Mouse (Mus musculus) forebrain, embryonic 15.5 days (tissue): Measurements from ENCODE around the gene Lrfn3. TPM values are rescaled to one million over a fixed set of nuclear protein-coding genes. Genes with fewer than 3 reads are reported as not detected.

Experiments
- ATAC-seq: fragments of 200-750 bp; cut with Nextera tagmentation; replicated peaks from 2 replicates; pipeline ENCODE4 v1.8.0; 2017; ENCODE audit warnings: mild to moderate bottlenecking, moderate TSS enrichment, moderate library complexity
- H3K27ac ChIP-seq: fragments of 300-500 bp; sonication (generic); replicated peaks from 2 replicates; pipeline ENCODE4 v1.5.1; 2015; ENCODE audit warnings: mild to moderate bottlenecking, inconsistent platforms
- H3K27me3 ChIP-seq: fragments of 300-500 bp; sonication (generic); 2 replicates; pipeline ENCODE4 v1.6.1; 2015; ENCODE audit warnings: inconsistent platforms
- H3K36me3 ChIP-seq: fragments of 300-500 bp; sonication (generic); 2 replicates; pipeline ENCODE4 v1.6.1; 2015; ENCODE audit warnings: mild to moderate bottlenecking, inconsistent platforms
- H3K4me1 ChIP-seq: fragments of 300-500 bp; sonication (generic); 2 replicates; pipeline ENCODE4 v1.6.1; 2015; ENCODE audit warnings: inconsistent platforms
- H3K4me2 ChIP-seq: fragments of 300-500 bp; sonication (generic); replicated peaks from 2 replicates; pipeline ENCODE4 v1.6.1; 2015; ENCODE audit warnings: mild to moderate bottlenecking, inconsistent platforms
- H3K4me3 ChIP-seq: fragments of 300-500 bp; sonication (generic); 2 replicates; pipeline ENCODE4 v1.5.1; 2015; ENCODE audit warnings: mild to moderate bottlenecking, inconsistent platforms
- H3K9ac ChIP-seq: fragments of 300-500 bp; sonication (generic); replicated peaks from 2 replicates; pipeline ENCODE4 v1.6.1; 2015; ENCODE audit warnings: mild to moderate bottlenecking, inconsistent platforms
- H3K9me3 ChIP-seq: fragments of 300-500 bp; sonication (generic); 2 replicates; pipeline ENCODE4 v1.6.1; 2016; ENCODE audit warnings: inconsistent platforms
- WGBS: fragments of 180-500 bp; shearing (Covaris S2); methylation state at CpG from one replicate; pipeline ENCODE4 v1.1.7; 2015; ENCODE audit warnings: mixed read lengths; 5-methylcytosine and 5-hydroxymethylcytosine counted together
- polyA plus RNA-seq: library from polyadenylated mRNA; unstranded; fragments of >200 nt; fragmentation: Nextera tagmentation; extraction: Ambion mirVana; gene quantifications from 2 replicates; pipeline ENCODE4 v1.2.1, GENCODE M21; 2015

Lrfn3 gene
- polyA plus RNA-seq, 1 experiment from 2014 or later, result 12.3 TPM

DNA sequence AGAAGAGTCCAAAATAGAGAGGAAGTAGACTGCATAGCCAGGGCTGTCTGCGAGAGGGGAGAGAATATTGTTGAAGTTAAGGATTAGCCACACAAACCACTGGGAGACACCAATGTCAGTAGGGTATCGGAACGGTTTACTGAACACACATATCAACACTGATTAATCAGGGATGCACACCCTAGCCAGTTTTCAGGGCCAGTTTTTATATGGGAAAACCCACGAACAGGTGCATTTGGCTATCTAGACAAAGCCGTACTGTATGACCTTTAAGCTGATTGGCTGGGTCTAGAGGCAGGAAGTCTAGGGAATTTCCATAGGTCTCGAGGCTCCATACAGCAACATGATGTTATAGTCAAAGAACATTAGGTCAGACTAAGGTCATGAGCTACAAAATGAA is 39.7 kb downstream of the Lrfn3 start:
- 31% methylated on average over 6 of the region's 6 CpGs for WGBS
- no peaks in the 10 kb centered on the region for H3K27me3 ChIP-seq
- ATAC-seq, result peak; percentile 0; the same call in 1 of the 2 replicates
- no peak overlapping the region for H3K27ac ChIP-seq
- H3K4me2 ChIP-seq, result peak overlapping the region; percentile 75
- peak overlapping the region; percentile 100 for H3K4me3 ChIP-seq
- H3K4me1 ChIP-seq, result peaks cover 19% of the 10 kb centered on the region
- H3K36me3 ChIP-seq, result no peaks in the 10 kb centered on the region
- H3K9me3 ChIP-seq, result no peaks in the 10 kb centered on the region
- H3K9ac ChIP-seq, result peak overlapping the region; percentile 43; the same call in 1 of the 2 replicates

- Histone ChIP-seq H3K4me2 (peak overlapping the region; percentile 75), H3K27ac (peak overlapping the region; percentile 90), H3K4me1 (peaks cover 19% of the 10 kb centered on the region), H3K36me3 (no peaks in the 10 kb centered on the region), H3K9me3 (no peaks in the 10 kb centered on the region), H3K27me3 (no peaks in the 10 kb centered on the region), H3K9ac (peak overlapping the region; percentile 97), H3K4me3 (peak overlapping the region; percentile 100)
- ATAC-seq, result peak; percentile 99
- WGBS, result 1% methylated on average over 20 of the region's 20 CpGs
Observed at GRCm38 (mm10) chr7:30322285-30322667, 40.3 kb downstream of the Lrfn3 start.

- peak within 1 kb of the TSS; percentile 97 for H3K9ac ChIP-seq
- peak within 1 kb of the TSS; percentile 90 for H3K27ac ChIP-seq
- under 1% methylated on average over 63 of the region's 63 CpGs for WGBS
- peaks cover 19% of the 10 kb centered on the region for H3K4me1 ChIP-seq
- H3K4me2 ChIP-seq, result peak within 1 kb of the TSS; percentile 75
- no peaks in the 10 kb centered on the region for H3K36me3 ChIP-seq
- H3K4me3 ChIP-seq, result peak within 1 kb of the TSS; percentile 100
- H3K9me3 ChIP-seq, result no peaks in the 10 kb centered on the region
- ATAC-seq, result peak; percentile 68
- H3K27me3 ChIP-seq, result no peaks in the 10 kb centered on the region
Observed at GRCm38 (mm10) chr7:30321539-30322284, 40.9 kb downstream of the Lrfn3 start, which contains the start of gene E130208F15Rik. Gene E130208F15Rik, plus strand, starts transcription at chr7:30321740.

DNA sequence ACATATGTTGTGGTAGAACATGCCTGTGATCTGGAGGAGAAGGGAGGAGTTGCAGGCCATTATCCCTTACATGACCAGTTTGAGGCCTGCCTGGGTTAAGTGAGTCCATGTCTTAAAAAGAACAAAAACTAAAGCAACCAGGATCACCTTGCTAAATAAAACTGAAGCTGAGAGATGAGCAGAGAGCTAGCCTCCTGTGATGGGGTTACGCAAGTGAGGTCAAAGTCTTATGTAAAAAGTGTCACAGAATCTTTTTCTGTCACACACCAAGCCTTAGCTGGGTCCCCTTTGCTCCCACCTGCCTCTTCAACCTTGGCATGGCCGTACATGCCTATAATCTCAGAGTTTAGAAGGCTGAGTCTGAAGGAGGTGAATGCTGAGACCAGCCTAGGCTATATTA is 41.6 kb downstream of the Lrfn3 start:
- Histone ChIP-seq H3K4me3 (peak overlapping the region; percentile 100), H3K4me2 (peak overlapping the region; percentile 75), H3K9ac (no peak overlapping the region; the same call in 1 of the 2 replicates), H3K4me1 (peaks cover 19% of the 10 kb centered on the region), H3K27me3 (no peaks in the 10 kb centered on the region), H3K27ac (no peak overlapping the region), H3K9me3 (no peaks in the 10 kb centered on the region), H3K36me3 (no peaks in the 10 kb centered on the region)
- no peak for ATAC-seq
- WGBS, result 78% methylated on average over 2 of the region's 2 CpGs

GRCm38 (mm10) chr7:30318142-30318541 is 44.4 kb downstream of the Lrfn3 start:
- no peak overlapping the region for H3K9ac ChIP-seq
- no peak for ATAC-seq
- no peak overlapping the region for H3K4me2 ChIP-seq
- peaks cover 19% of the 10 kb centered on the region for H3K4me1 ChIP-seq
- 84% methylated on average over 3 of the region's 3 CpGs for WGBS
- no peak overlapping the region for H3K4me3 ChIP-seq
- no peaks in the 10 kb centered on the region for H3K9me3 ChIP-seq
- H3K27me3 ChIP-seq, result no peaks in the 10 kb centered on the region
- H3K36me3 ChIP-seq, result no peaks in the 10 kb centered on the region
- H3K27ac ChIP-seq, result no peak overlapping the region

DNA sequence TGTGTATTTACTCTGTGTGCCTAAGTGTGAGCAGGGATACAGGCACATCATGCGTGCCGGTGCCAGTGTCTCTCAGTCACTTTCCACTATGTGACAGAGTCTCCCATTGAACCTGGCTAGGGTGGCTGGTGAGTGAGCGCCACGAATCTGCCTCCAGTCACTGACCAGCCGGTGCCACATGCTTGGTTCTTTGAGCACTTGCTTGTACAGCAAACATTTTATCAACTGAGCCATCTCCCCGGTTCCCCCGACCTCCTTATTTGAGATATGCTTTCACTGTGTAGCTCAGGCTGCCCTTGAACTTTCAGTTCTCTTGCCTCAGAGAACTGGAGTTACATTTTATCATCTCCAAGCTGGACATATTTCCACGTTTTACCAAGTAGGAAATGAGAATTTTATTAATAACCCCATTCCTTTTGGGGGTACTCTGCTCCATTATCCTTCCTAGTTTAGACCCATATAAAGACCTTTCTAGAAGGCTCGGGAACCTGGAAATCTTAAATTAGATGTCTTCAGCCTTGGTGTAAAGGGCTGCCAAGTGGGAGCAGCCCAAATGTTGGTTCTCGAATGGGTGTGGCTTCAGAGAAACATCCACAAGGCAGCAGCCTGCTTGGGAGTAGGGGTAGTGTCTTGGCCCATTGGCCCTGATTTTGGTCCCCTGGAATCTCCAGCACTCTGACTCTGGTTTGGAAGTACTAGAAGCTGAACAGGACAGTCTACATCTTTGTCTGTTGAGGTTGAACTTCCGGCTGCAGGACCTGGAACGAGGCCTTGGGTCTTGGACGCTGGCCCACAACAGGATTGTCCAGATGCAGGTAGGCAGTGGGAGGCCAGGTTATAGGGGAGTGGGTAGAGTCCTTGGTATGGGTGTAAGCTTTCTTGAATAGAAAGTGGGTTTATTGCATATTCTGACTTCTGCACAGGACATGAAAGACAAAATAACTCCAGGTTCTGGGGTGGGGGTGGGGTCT is 46.7 kb downstream of the Lrfn3 start:
- H3K36me3 ChIP-seq, result 0 out of 2 replicates have a peak, but pooled peaks cover 3% of the 10 kb centered on the region
- H3K4me3 ChIP-seq, result no peak overlapping the region
- WGBS, result 80% methylated on average over 13 of the region's 13 CpGs
- H3K9me3 ChIP-seq, result no peaks in the 10 kb centered on the region
- H3K4me2 ChIP-seq, result no peak overlapping the region
- H3K27me3 ChIP-seq, result no peaks in the 10 kb centered on the region
- ATAC-seq, result no peak
- no peak overlapping the region for H3K27ac ChIP-seq
- no peak overlapping the region for H3K9ac ChIP-seq
- H3K4me1 ChIP-seq, result peaks cover 3% of the 10 kb centered on the region

DNA sequence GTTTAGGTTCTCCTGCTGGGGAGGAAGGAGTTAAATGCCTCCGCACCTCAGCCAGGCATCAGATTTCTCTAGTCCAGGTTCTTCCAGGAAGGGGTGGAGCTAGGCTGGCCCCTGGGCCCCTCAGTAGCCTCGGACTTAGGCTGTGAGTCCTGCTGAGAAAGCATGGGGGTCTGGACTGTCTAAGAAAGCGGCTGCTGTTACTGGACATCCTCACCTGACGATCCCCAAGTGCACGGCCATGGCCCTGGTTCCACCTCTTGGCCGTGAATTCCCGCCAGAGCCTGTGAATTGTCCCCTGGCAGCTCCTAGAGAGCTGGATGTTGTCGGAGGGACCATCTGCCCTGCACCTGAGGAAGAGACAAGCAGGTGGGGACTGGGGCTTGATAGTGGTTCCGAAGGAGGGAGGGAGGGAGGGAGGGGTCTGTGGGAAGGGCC is 47.8 kb downstream of the Lrfn3 start, which contains the start of gene Syne4:
Syne4 (plus strand) TSS at position 87 of the 435 bp plus-strand sequence.
- Histone ChIP-seq H3K9me3 (no peaks in the 10 kb centered on the region), H3K4me1 (peaks cover 8% of the 10 kb centered on the region), H3K27ac (no peak within 1 kb of the TSS), H3K4me3 (no peak within 1 kb of the TSS), H3K36me3 (0 out of 2 replicates have a peak, but pooled peaks cover 3% of the 10 kb centered on the region), H3K9ac (no peak within 1 kb of the TSS), H3K4me2 (no peak within 1 kb of the TSS), H3K27me3 (no peaks in the 10 kb centered on the region)
- ATAC-seq, result no peak
- under 1% methylated on average over 9 of the region's 9 CpGs for WGBS

- no peak for ATAC-seq
- Histone ChIP-seq H3K27ac (no peak overlapping the region), H3K9me3 (no peaks in the 10 kb centered on the region), H3K27me3 (no peaks in the 10 kb centered on the region), H3K9ac (no peak overlapping the region), H3K4me1 (peaks cover 17% of the 10 kb centered on the region), H3K36me3 (0 out of 2 replicates have a peak, but pooled peaks cover 3% of the 10 kb centered on the region), H3K4me3 (no peak overlapping the region), H3K4me2 (no peak overlapping the region)
- WGBS, result 49% methylated on average over 27 of the region's 27 CpGs
Observed at GRCm38 (mm10) chr7:30313666-30314320, 48.8 kb downstream of the Lrfn3 start.

DNA sequence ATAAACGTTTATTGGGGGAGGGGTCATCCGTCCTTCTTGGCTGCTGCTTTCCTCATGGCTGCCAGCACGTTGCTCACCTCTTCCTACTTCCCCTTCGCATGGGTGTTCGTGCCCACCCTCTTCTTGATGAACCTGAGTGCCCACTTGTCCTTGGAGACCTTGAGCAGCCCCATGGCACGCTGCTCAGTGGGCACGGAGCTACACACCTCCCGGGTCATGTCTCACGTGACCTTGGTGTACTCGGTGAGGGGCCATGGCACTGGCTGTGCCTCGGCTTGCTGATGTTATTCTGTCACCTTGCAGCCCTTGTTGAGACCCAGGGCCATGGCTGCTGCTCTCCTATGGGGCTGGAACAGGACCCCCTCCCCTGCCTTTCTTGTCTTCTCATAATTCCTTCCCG is 52.4 kb downstream of the Lrfn3 start:
- WGBS, result 89% methylated on average over 12 of the region's 12 CpGs
- Histone ChIP-seq H3K27ac (no peak overlapping the region), H3K4me2 (no peak overlapping the region), H3K9me3 (no peaks in the 10 kb centered on the region), H3K4me1 (peaks cover 23% of the 10 kb centered on the region), H3K36me3 (peaks cover 23% of the 10 kb centered on the region), H3K4me3 (no peak overlapping the region), H3K27me3 (no peaks in the 10 kb centered on the region), H3K9ac (no peak overlapping the region)
- no peak for ATAC-seq

DNA sequence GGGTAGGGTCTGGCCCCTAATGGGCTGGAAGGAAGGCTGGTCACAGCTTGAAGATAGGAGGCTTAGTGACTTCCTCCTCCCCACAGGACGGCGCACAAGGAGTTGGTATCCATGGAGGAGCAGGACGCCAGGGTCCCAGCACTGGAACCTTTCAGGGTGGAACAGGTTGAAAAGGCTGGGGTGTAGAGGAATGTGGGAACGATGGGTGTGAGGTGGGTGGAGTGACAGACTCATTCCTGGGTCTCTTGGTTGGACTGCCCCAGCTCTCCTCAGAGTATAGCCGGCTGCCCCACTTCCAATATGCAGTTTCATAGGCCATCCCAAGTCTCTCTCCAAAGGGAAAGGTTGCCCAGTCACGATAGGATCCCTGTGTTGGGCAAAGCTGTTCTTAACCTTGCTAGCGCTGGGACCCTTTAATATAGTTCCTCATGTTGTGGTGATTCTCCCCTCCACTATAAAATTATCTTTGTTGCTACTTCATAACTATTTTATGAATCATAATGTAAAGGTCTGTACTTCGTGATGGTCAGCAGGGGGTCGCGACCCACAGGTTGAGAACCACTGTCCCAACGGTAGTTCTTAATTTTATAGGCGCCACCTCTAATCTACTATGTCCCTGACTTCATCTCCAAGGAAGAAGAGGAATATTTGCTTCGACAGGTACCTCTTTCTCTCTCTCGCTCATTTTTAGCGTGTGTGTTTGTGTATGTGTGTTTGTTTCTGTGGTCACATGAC is 53.0 kb downstream of the Lrfn3 start:
- H3K36me3 ChIP-seq, result peaks cover 25% of the 10 kb centered on the region
- no peak for ATAC-seq

More for the DNA sequence above, 53.0 kb downstream of the Lrfn3 start:
- WGBS, result 68% methylated on average over 15 of the region's 15 CpGs
- H3K4me1 ChIP-seq, result peaks cover 23% of the 10 kb centered on the region
- H3K27ac ChIP-seq, result peak overlapping the region; percentile 36; the same call in 1 of the 2 replicates
- peak overlapping the region; percentile 62 for H3K9ac ChIP-seq
- H3K9me3 ChIP-seq, result no peaks in the 10 kb centered on the region
- H3K27me3 ChIP-seq, result no peaks in the 10 kb centered on the region
- peak overlapping the region; percentile 54 for H3K4me3 ChIP-seq
- peak overlapping the region; percentile 89 for H3K4me2 ChIP-seq
